Comparison of ENCODE assay signal across 8 mouse cellular contexts in genomic region chr2:181156248-181157121, GRCm38 (mm10). TPM values are rescaled to one million over a fixed set of nuclear protein-coding genes. Genes with fewer than 3 reads are reported as not detected.
DNase-seq lines count a peak whose midpoint lies in the region; ATAC-seq lines count a peak whose summit lies in the region.

Gene Eef1a2, minus strand, starts transcription at chr2:181157014.

- H3K4me3 ChIP-seq in intestine, embryonic 14.5 days (ENCODE audit: low read depth, low read length), result peak within 1 kb of the TSS; percentile 6; the same call in 1 of the 2 replicates
- no peak within 1 kb of the TSS for H3K4me3 ChIP-seq in intestine, embryonic 16.5 days (ENCODE audit: low read length)

- no peaks in the 10 kb centered on the region for H3K4me1 ChIP-seq in intestine, embryonic 14.5 days (replicated peaks; ENCODE audit: control insufficient read depth, insufficient read depth, low read length)
- H3K4me1 ChIP-seq in intestine, embryonic 16.5 days (ENCODE audit: control insufficient read depth, insufficient read depth, low read length), result no peaks in the 10 kb centered on the region

- ATAC-seq in intestine, embryonic 14.5 days (replicated peaks; ENCODE audit: low FRiP score, low TSS enrichment, low read depth), result no peak
- ATAC-seq in intestine, embryonic 16.5 days, result no peak
- ATAC-seq in megakaryocyte-erythroid progenitor cell, adult 5-6 weeks (replicated peaks; ENCODE audit: low FRiP score, low TSS enrichment, poor library complexity, severe bottlenecking), result no peak

- no peaks in the 10 kb centered on the region for H3K9me3 ChIP-seq in intestine, embryonic 14.5 days (ENCODE audit: control insufficient read depth, low read length)
- H3K9me3 ChIP-seq in intestine, embryonic 16.5 days (ENCODE audit: control insufficient read depth, low read length), result no peaks in the 10 kb centered on the region

- intact Hi-C loops in heart, postnatal 25 days (cut with DNase I), result no loop called here
- intact Hi-C loops in left cerebral cortex, postnatal 4 days (cut with DNase I), result no loop called here

- no peak within 1 kb of the TSS for H3K27ac ChIP-seq in intestine, embryonic 14.5 days (ENCODE audit: low read depth)
- H3K27ac ChIP-seq in intestine, embryonic 16.5 days (ENCODE audit: low read length), result no peak within 1 kb of the TSS

- H3K4me2 ChIP-seq in intestine, embryonic 14.5 days (ENCODE audit: low read length), result peak within 1 kb of the TSS; percentile 25
- H3K4me2 ChIP-seq in intestine, embryonic 16.5 days (ENCODE audit: low read depth, low read length), result no peak within 1 kb of the TSS; the same call in 1 of the 2 replicates

- H3K9ac ChIP-seq in intestine, embryonic 14.5 days (ENCODE audit: low read length), result 0 out of 2 replicates have a peak within 1 kb of the TSS, but pooled peaks have one; percentile 1
- H3K9ac ChIP-seq in intestine, embryonic 16.5 days (ENCODE audit: low read depth, low read length), result no peak within 1 kb of the TSS

- DNase-seq in intestine, embryonic 14.5 days (ENCODE audit: low spot score), result no peak
- DNase-seq in cerebellum, adult 18-20 months, result peak; percentile 90 to 92
- peak; percentile 86 to 93 for DNase-seq in frontal cortex, adult 2 months (ENCODE audit: extremely low spot score in 1 of 2, low spot score in 1 of 2)
- DNase-seq in heart, postnatal 25 days (ENCODE audit: low spot score), result no peak
- peak; percentile 59 for DNase-seq in left cerebral cortex, postnatal 4 days
- DNase-seq in right cerebral cortex, postnatal 4 days, result peak; percentile 82

- peaks cover 46% of the 10 kb centered on the region for H3K27me3 ChIP-seq in intestine, embryonic 14.5 days (replicated peaks; ENCODE audit: control insufficient read depth, insufficient read depth, low read length)
- peaks cover 42% of the 10 kb centered on the region for H3K27me3 ChIP-seq in intestine, embryonic 16.5 days (replicated peaks; ENCODE audit: control insufficient read depth, insufficient read depth, low read length)

- H3K36me3 ChIP-seq in intestine, embryonic 14.5 days (ENCODE audit: control insufficient read depth, insufficient read depth, low read length), result no peaks in the 10 kb centered on the region
- H3K36me3 ChIP-seq in intestine, embryonic 16.5 days (ENCODE audit: control insufficient read depth, insufficient read depth, low read length), result no peaks in the 10 kb centered on the region

- 4% methylated on average over 55 of the region's 55 CpGs for WGBS in intestine, embryonic 14.5 days
- 3% methylated on average over 54 of the region's 55 CpGs for WGBS in intestine, embryonic 16.5 days

RNA-seq across cellular contexts. Expression of gene Eef1a2, which starts in this region (rescaled TPM):
- 0.32 and 0.36 TPM in 2 replicates for polyA plus RNA-seq in intestine, embryonic 14.5 days (2014; fragmentation: Nextera tagmentation; extraction: Ambion mirVana)
- polyA plus RNA-seq in intestine, embryonic 16.5 days (2015; fragmentation: Nextera tagmentation; extraction: Ambion mirVana), result 0.06 TPM in 2 replicates
- 939 and 990 TPM in 2 replicates for polyA plus RNA-seq in frontal cortex, adult 2 months (2012; rRNA removed)
- 1,000 to 10,000 TPM; 1,438 to 1,541 TPM for total RNA-seq in heart, postnatal 25 days (2021)
- 100 to 1,000 TPM; 399 to 423 TPM for total RNA-seq in left cerebral cortex, postnatal 4 days (2021)
- not detected in 2 replicates for total RNA-seq in megakaryocyte-erythroid progenitor cell, adult 5-6 weeks (2014; fragmentation: Nextera tagmentation)
- not detected in 2 replicates for total RNA-seq in megakaryocyte-erythroid progenitor cell, adult 5-6 weeks (2017)

Comparison
In these comparisons a context has a peak if more than half of its experiments do, and no peak if none do; other contexts are left out.
1. RNA of gene Eef1a2 (total RNA-seq): 1,438 to 1,541 TPM in heart, postnatal 25 days and 399 to 423 TPM in left cerebral cortex, postnatal 4 days; not detected in megakaryocyte-erythroid progenitor cell, adult 5-6 weeks; every median in the first group is over 100 times any median in the second.
2. RNA of gene Eef1a2 (polyA plus RNA-seq): 939 to 990 TPM in frontal cortex, adult 2 months; 0.32 to 0.36 TPM in intestine, embryonic 14.5 days and 0.06 TPM in intestine, embryonic 16.5 days; every median in the first group is over 100 times any median in the second.
3. DNase-seq: peak in cerebellum, adult 18-20 months (2 of 2), frontal cortex, adult 2 months (2 of 2), left cerebral cortex, postnatal 4 days (single experiment) and right cerebral cortex, postnatal 4 days (single experiment); none in intestine, embryonic 14.5 days (single experiment) and heart, postnatal 25 days (single experiment).